In genomic region chr7:135748986-135749385, GRCm38 (mm10) we compare ENCODE assay signal across 9 mouse cellular contexts. TPM values are rescaled to one million over a fixed set of nuclear protein-coding genes. Genes with fewer than 3 reads are reported as not detected.
A peak's percentile ranks its signal among the peaks of the same experiment; 100 is the strongest.
DNase-seq lines count a peak whose midpoint lies in the region; ATAC-seq and TF ChIP-seq lines count a peak whose summit lies in the region.
"Had no signal": no experiment of that assay in that cellular context is flagged by ENCODE, and none has a peak within 500 bp of the region (broad histone marks: within the 10 kb centered on the region; RNA-seq: fewer than 3 reads in every experiment).

No protein-coding gene starts in this region.

- TF ChIP-seq CTCF in liver, adult 2 months (IDR thresholded peaks at IDR 0.05; ENCODE audit: low read depth, low read length), result no peak

- H3K27ac ChIP-seq in liver, adult 2 months (replicated peaks; ENCODE audit: insufficient read depth, low read depth, low read length), result no peak overlapping the region
- no peak overlapping the region for H3K27ac ChIP-seq in embryonic facial prominence, embryonic 15.5 days (replicated peaks)
- 0 out of 2 replicates have a peak overlapping the region, but pooled peaks have one; percentile 9 for H3K27ac ChIP-seq in lung, embryonic 15.5 days
- H3K27ac ChIP-seq: neural tube, embryonic 12.5 days had no signal

- no peaks in the 10 kb centered on the region for H3K9me3 ChIP-seq in embryonic facial prominence, embryonic 15.5 days (replicated peaks)
- H3K9me3 ChIP-seq in lung, embryonic 15.5 days, result no peaks in the 10 kb centered on the region
- H3K9me3 ChIP-seq: neural tube, embryonic 12.5 days had no signal

- H3K4me2 ChIP-seq in embryonic facial prominence, embryonic 15.5 days (replicated peaks), result no peak overlapping the region
- H3K4me2 ChIP-seq in lung, embryonic 15.5 days, result no peak overlapping the region
- H3K4me2 ChIP-seq: neural tube, embryonic 12.5 days had no signal

- DNase-seq in cerebellum, postnatal 14 days, result peak; percentile 49 to 61
- no peak for DNase-seq in cerebellum, adult 11-12 months
- DNase-seq in liver, adult 2 months (ENCODE audit: extremely low read depth, low read depth, low spot score), result peak; percentile 57
- no peak for DNase-seq in liver

- whole genome bisulfite sequencing in liver, adult 2 months, result 29% methylated on average over 6 of the region's 6 CpGs
- 15% methylated on average over 6 of the region's 6 CpGs for WGBS in embryonic facial prominence, embryonic 15.5 days
- 42% methylated on average over 6 of the region's 6 CpGs for WGBS in lung, embryonic 15.5 days

- H3K79me2 ChIP-seq in liver, adult 2 months (ENCODE audit: control insufficient read depth, insufficient read depth, low read length), result no peaks in the 10 kb centered on the region

- no peak for TF ChIP-seq POLR2A in liver, adult 2 months (IDR thresholded peaks at IDR 0.05; ENCODE audit: extremely low read depth, insufficient read depth, low read length)

- H3K9ac ChIP-seq in liver, adult 2 months (ENCODE audit: low read depth, low read length), result no peak overlapping the region
- H3K9ac ChIP-seq in embryonic facial prominence, embryonic 15.5 days, result no peak overlapping the region
- no peak overlapping the region for H3K9ac ChIP-seq in lung, embryonic 15.5 days
- H3K9ac ChIP-seq: neural tube, embryonic 12.5 days had no signal

- H3K4me1 ChIP-seq in liver, adult 2 months (ENCODE audit: control insufficient read depth, insufficient read depth, low read length), result no peaks in the 10 kb centered on the region
- peaks cover 7% of the 10 kb centered on the region; the same call in 1 of the 2 replicates for H3K4me1 ChIP-seq in embryonic facial prominence, embryonic 15.5 days
- peaks cover 30% of the 10 kb centered on the region for H3K4me1 ChIP-seq in lung, embryonic 15.5 days
- H3K4me1 ChIP-seq: neural tube, embryonic 12.5 days had no signal

- peak; percentile 72 for ATAC-seq in embryonic facial prominence, embryonic 15.5 days (ENCODE audit: insufficient number of reproducible peaks, low FRiP score, low TSS enrichment, low read depth)
- peak; percentile 75 for ATAC-seq in lung, embryonic 15.5 days (ENCODE audit: borderline replicate concordance, extremely low read depth, low FRiP score, low TSS enrichment)
- ATAC-seq in CD4-positive, CD25-positive, alpha-beta regulatory T cell, adult 4 months, result no peak
- no peak for ATAC-seq in granulocyte monocyte progenitor cell, adult 5-6 weeks (replicated peaks; ENCODE audit: poor library complexity, severe bottlenecking)

- no peaks in the 10 kb centered on the region for H3K27me3 ChIP-seq in liver, adult 2 months (ENCODE audit: control insufficient read depth, insufficient read depth, low read length)
- H3K27me3 ChIP-seq in embryonic facial prominence, embryonic 15.5 days, result no peaks in the 10 kb centered on the region
- H3K27me3 ChIP-seq in lung, embryonic 15.5 days, result no peaks in the 10 kb centered on the region
- H3K27me3 ChIP-seq: neural tube, embryonic 12.5 days had no signal

- no peak overlapping the region for H3K4me3 ChIP-seq in liver, adult 2 months (ENCODE audit: insufficient read depth, low read depth, low read length)
- H3K4me3 ChIP-seq in embryonic facial prominence, embryonic 15.5 days (replicated peaks), result no peak overlapping the region
- H3K4me3 ChIP-seq in lung, embryonic 15.5 days, result no peak overlapping the region
- H3K4me3 ChIP-seq: neural tube, embryonic 12.5 days had no signal

- no peaks in the 10 kb centered on the region for H3K36me3 ChIP-seq in liver, adult 2 months (ENCODE audit: control insufficient read depth, insufficient read depth, low read length)
- no peaks in the 10 kb centered on the region for H3K36me3 ChIP-seq in embryonic facial prominence, embryonic 15.5 days
- H3K36me3 ChIP-seq in lung, embryonic 15.5 days, result no peaks in the 10 kb centered on the region
- H3K36me3 ChIP-seq: neural tube, embryonic 12.5 days had no signal

RNA-seq across cellular contexts. Expression of gene Mki67, which starts 32.8 kb away (rescaled TPM):
- total RNA-seq in liver, adult 2 months (2014; rRNA removed), result 0.65 and 1.6 TPM in 2 replicates
- polyA plus RNA-seq in liver, adult 2 months (2012; rRNA removed), result 0.02 and 0.05 TPM in 2 replicates
- 29.2 and 35.5 TPM in 2 replicates for polyA plus RNA-seq in embryonic facial prominence, embryonic 15.5 days (2015; fragmentation: Nextera tagmentation; extraction: Ambion mirVana)
- 56.6 and 59.4 TPM in 2 replicates for polyA plus RNA-seq in lung, embryonic 15.5 days (2015; fragmentation: Nextera tagmentation; extraction: Ambion mirVana)
- 10 to 100 TPM in 1 of 2 experiments, 1 to 10 TPM in 1; 7.5 to 10.7 TPM for polyA plus RNA-seq in CD4-positive, CD25-positive, alpha-beta regulatory T cell, adult 4 months (2017; shearing (Covaris generic))
- 154 and 199 TPM in 2 replicates for total RNA-seq in granulocyte monocyte progenitor cell, adult 5-6 weeks (2014; fragmentation: Nextera tagmentation)
- total RNA-seq in granulocyte monocyte progenitor cell, adult 5-6 weeks (2017), result 269 and 306 TPM in 2 replicates

Comparison
In these comparisons a context has a peak if more than half of its experiments do, and no peak if none do; other contexts are left out.
1. DNase-seq: peak in cerebellum, postnatal 14 days (2 of 2) and liver, adult 2 months (single experiment); none in cerebellum, adult 11-12 months (single experiment) and liver (single experiment).
2. ATAC-seq: peak in embryonic facial prominence, embryonic 15.5 days (single experiment) and lung, embryonic 15.5 days (single experiment); none in CD4-positive, CD25-positive, alpha-beta regulatory T cell, adult 4 months (single experiment) and granulocyte monocyte progenitor cell, adult 5-6 weeks (single experiment).